Mouse (Mus musculus) forebrain, embryonic 12.5 days (tissue): ENCODE measurements around the gene Trim40. TPM values are rescaled to one million over a fixed set of nuclear protein-coding genes. Genes with fewer than 3 reads are reported as not detected.

ENCODE experiments used
- ATAC-seq: fragments of 200-750 bp; cut with Nextera tagmentation; 2 replicates; pipeline ENCODE4 v1.8.0; 2017; ENCODE audit warnings: moderate TSS enrichment; ENCODE audit not compliant: low FRiP score
- H3K27ac ChIP-seq: fragments of 300-500 bp; sonication (generic); 2 replicates; pipeline ENCODE4 v1.5.1; 2016; ENCODE audit warnings: mild to moderate bottlenecking
- H3K27me3 ChIP-seq: fragments of 300-500 bp; sonication (generic); 2 replicates; pipeline ENCODE4 v1.6.1; 2016; ENCODE audit warnings: mild to moderate bottlenecking
- H3K36me3 ChIP-seq: fragments of 300-500 bp; sonication (generic); replicated peaks from 2 replicates; pipeline ENCODE4 v1.6.1; 2016; ENCODE audit warnings: mild to moderate bottlenecking
- H3K4me1 ChIP-seq: fragments of 300-500 bp; sonication (generic); 2 replicates; pipeline ENCODE4 v1.6.1; 2016
- H3K4me2 ChIP-seq: fragments of 300-500 bp; sonication (generic); 2 replicates; pipeline ENCODE4 v1.6.1; 2016; ENCODE audit warnings: mild to moderate bottlenecking, moderate library complexity
- H3K4me3 ChIP-seq: fragments of 300-500 bp; sonication (generic); replicated peaks from 2 replicates; pipeline ENCODE4 v1.5.1; 2016; ENCODE audit warnings: mild to moderate bottlenecking
- H3K9ac ChIP-seq: fragments of 300-500 bp; sonication (generic); 2 replicates; pipeline ENCODE4 v1.6.1; 2016; ENCODE audit warnings: mild to moderate bottlenecking
- H3K9me3 ChIP-seq: fragments of 300-500 bp; sonication (generic); 2 replicates; pipeline ENCODE4 v1.6.1; 2016
- WGBS: fragments of 180-500 bp; shearing (Covaris S2); methylation state at CpG from one replicate; pipeline ENCODE4 v1.1.7; 2016; 5-methylcytosine and 5-hydroxymethylcytosine counted together
- polyA plus RNA-seq: library from polyadenylated mRNA; unstranded; fragments of >200 nt; fragmentation: Nextera tagmentation; extraction: Ambion mirVana; gene quantifications from 2 replicates; pipeline ENCODE4 v1.2.1, GENCODE M21; 2016

Gene Trim40
- polyA plus RNA-seq, 1 experiment from 2014 or later, result not detected

GRCm38 (mm10) chr17:36885132-36885790 is 4.7 kb downstream of the Trim40 start:
- 93% methylated on average over 12 of the region's 12 CpGs for WGBS
- H3K36me3 ChIP-seq, result no peaks in the 10 kb centered on the region
- ATAC-seq, result no peak
- H3K4me3 ChIP-seq, result no peak overlapping the region
- H3K9ac ChIP-seq, result no peak overlapping the region
- no peak overlapping the region for H3K27ac ChIP-seq
- no peaks in the 10 kb centered on the region for H3K4me1 ChIP-seq
- H3K9me3 ChIP-seq, result no peaks in the 10 kb centered on the region
- H3K4me2 ChIP-seq, result no peak overlapping the region
- H3K27me3 ChIP-seq, result 0 out of 2 replicates have a peak, but pooled peaks cover 5% of the 10 kb centered on the region

- Histone ChIP-seq H3K27me3 (no peaks in the 10 kb centered on the region), H3K4me2 (no peak overlapping the region), H3K4me3 (no peak overlapping the region), H3K4me1 (no peaks in the 10 kb centered on the region), H3K27ac (no peak overlapping the region), H3K36me3 (no peaks in the 10 kb centered on the region), H3K9me3 (no peaks in the 10 kb centered on the region), H3K9ac (no peak overlapping the region)
- ATAC-seq, result no peak
- 89% methylated on average over 2 of the region's 2 CpGs for WGBS
Observed at GRCm38 (mm10) chr17:36883350-36883749, 6.6 kb downstream of the Trim40 start.

- H3K9ac ChIP-seq, result no peak overlapping the region
- H3K4me2 ChIP-seq, result no peak overlapping the region
- no peaks in the 10 kb centered on the region for H3K36me3 ChIP-seq
- no peak overlapping the region for H3K27ac ChIP-seq
- no peak overlapping the region for H3K4me3 ChIP-seq
- WGBS, result 77% methylated on average over 4 of the region's 4 CpGs
- no peak for ATAC-seq
- H3K4me1 ChIP-seq, result no peaks in the 10 kb centered on the region
- H3K9me3 ChIP-seq, result no peaks in the 10 kb centered on the region
- H3K27me3 ChIP-seq, result no peaks in the 10 kb centered on the region; the same call in 1 of the 2 replicates
Observed at GRCm38 (mm10) chr17:36874636-36875035, 15.3 kb downstream of the Trim40 start.

GRCm38 (mm10) chr17:36869955-36870810 is 19.7 kb downstream of the Trim40 start:
- 82% methylated on average over 25 of the region's 25 CpGs for WGBS
- Histone ChIP-seq H3K4me2 (no peak overlapping the region), H3K27me3 (peaks cover 20% of the 10 kb centered on the region), H3K9ac (no peak overlapping the region), H3K4me3 (no peak overlapping the region), H3K36me3 (no peaks in the 10 kb centered on the region), H3K27ac (no peak overlapping the region), H3K9me3 (no peaks in the 10 kb centered on the region), H3K4me1 (peaks cover 6% of the 10 kb centered on the region; the same call in 1 of the 2 replicates)
- no peak for ATAC-seq

- 0 out of 2 replicates have a peak within 1 kb of the TSS, but pooled peaks have one; percentile 1 for H3K9ac ChIP-seq
- WGBS, result 83% methylated on average over 4 of the region's 4 CpGs
- H3K4me3 ChIP-seq, result no peak within 1 kb of the TSS
Observed at GRCm38 (mm10) chr17:36869284-36869954, 20.5 kb downstream of the Trim40 start, which contains the start of gene Trim10. Gene Trim10, plus strand, starts transcription at chr17:36869574.

GRCm38 (mm10) chr17:36868836-36869235 is 21.1 kb downstream of the Trim40 start:
- Histone ChIP-seq H3K9me3 (no peaks in the 10 kb centered on the region), H3K4me2 (no peak overlapping the region), H3K9ac (no peak overlapping the region), H3K4me3 (no peak overlapping the region), H3K27me3 (peaks cover 23% of the 10 kb centered on the region), H3K36me3 (no peaks in the 10 kb centered on the region), H3K4me1 (peaks cover 6% of the 10 kb centered on the region; the same call in 1 of the 2 replicates), H3K27ac (no peak overlapping the region)
- WGBS, result 86% methylated on average over 2 of the region's 2 CpGs
- no peak for ATAC-seq

More at GRCm38 (mm10) chr17:36869284-36869954, 20.5 kb downstream of the Trim40 start, which contains the start of gene Trim10:
- ATAC-seq, result no peak
- Histone ChIP-seq H3K4me2 (no peak within 1 kb of the TSS), H3K9me3 (no peaks in the 10 kb centered on the region), H3K4me1 (peaks cover 6% of the 10 kb centered on the region; the same call in 1 of the 2 replicates), H3K27ac (no peak within 1 kb of the TSS), H3K36me3 (no peaks in the 10 kb centered on the region), H3K27me3 (peaks cover 23% of the 10 kb centered on the region)

- peaks cover 23% of the 10 kb centered on the region for H3K27me3 ChIP-seq
- WGBS, result 10% methylated on average over 29 of the region's 29 CpGs
- H3K9me3 ChIP-seq, result no peaks in the 10 kb centered on the region
- H3K27ac ChIP-seq, result no peak within 1 kb of the TSS
- no peak within 1 kb of the TSS for H3K9ac ChIP-seq
- no peaks in the 10 kb centered on the region for H3K36me3 ChIP-seq
- peaks cover 6% of the 10 kb centered on the region; the same call in 1 of the 2 replicates for H3K4me1 ChIP-seq
- peak within 1 kb of the TSS; percentile 21 for H3K4me3 ChIP-seq
- peak within 1 kb of the TSS; percentile 48 for H3K4me2 ChIP-seq
- ATAC-seq, result no peak
Observed at GRCm38 (mm10) chr17:36866719-36867527, 23.0 kb downstream of the Trim40 start, which contains the start of gene Trim15. Gene Trim15, minus strand, starts transcription at chr17:36867210.

- 77% methylated on average over 2 of the region's 2 CpGs for WGBS
- Histone ChIP-seq H3K9ac (no peak overlapping the region), H3K4me1 (peaks cover 2% of the 10 kb centered on the region; the same call in 1 of the 2 replicates), H3K27ac (no peak overlapping the region), H3K4me3 (no peak overlapping the region), H3K9me3 (no peaks in the 10 kb centered on the region), H3K4me2 (no peak overlapping the region), H3K36me3 (peaks cover 32% of the 10 kb centered on the region), H3K27me3 (peaks cover 12% of the 10 kb centered on the region)
- ATAC-seq, result no peak
Observed at GRCm38 (mm10) chr17:36861680-36862079, 28.2 kb downstream of the Trim40 start.

- H3K9me3 ChIP-seq, result no peaks in the 10 kb centered on the region
- ATAC-seq, result no peak
- no peaks in the 10 kb centered on the region for H3K27me3 ChIP-seq
- no peak overlapping the region for H3K4me3 ChIP-seq
- H3K9ac ChIP-seq, result no peak overlapping the region
- H3K27ac ChIP-seq, result no peak overlapping the region
- whole genome bisulfite sequencing, result 95% methylated on average over 3 of the region's 3 CpGs
- H3K36me3 ChIP-seq, result peaks cover 65% of the 10 kb centered on the region
- H3K4me2 ChIP-seq, result no peak overlapping the region
- H3K4me1 ChIP-seq, result no peaks in the 10 kb centered on the region
Observed at GRCm38 (mm10) chr17:36858181-36858580, 31.7 kb downstream of the Trim40 start.

- Histone ChIP-seq H3K36me3 (peaks cover 85% of the 10 kb centered on the region), H3K4me2 (no peak overlapping the region), H3K4me3 (no peak overlapping the region), H3K27ac (no peak overlapping the region), H3K4me1 (no peaks in the 10 kb centered on the region), H3K9me3 (no peaks in the 10 kb centered on the region), H3K27me3 (no peaks in the 10 kb centered on the region), H3K9ac (no peak overlapping the region)
- WGBS, result 92% methylated on average over 4 of the region's 4 CpGs
- no peak for ATAC-seq
Observed at GRCm38 (mm10) chr17:36856236-36856635, 33.7 kb downstream of the Trim40 start.

- Histone ChIP-seq H3K4me1 (no peaks in the 10 kb centered on the region), H3K36me3 (peaks cover 92% of the 10 kb centered on the region), H3K9ac (no peak overlapping the region), H3K4me2 (no peak overlapping the region), H3K27ac (no peak overlapping the region), H3K4me3 (no peak overlapping the region), H3K27me3 (no peaks in the 10 kb centered on the region), H3K9me3 (no peaks in the 10 kb centered on the region)
- no peak for ATAC-seq
- WGBS, result 89% methylated on average over 3 of the region's 3 CpGs
Observed at GRCm38 (mm10) chr17:36855484-36855883, 34.4 kb downstream of the Trim40 start.
